Mouse (Mus musculus) C2C12 (cell line): ENCODE results near the gene Sel1l.
A peak's percentile ranks its signal among the peaks of the same experiment; 100 is the strongest.

Source experiments
- CEBPB ChIP-seq: IDR thresholded peaks from one replicate; pipeline ENCODE4 v1.6.1; 2011; ENCODE audit warnings: low read depth, mild to moderate bottlenecking, control low read depth, moderate library complexity
- CTCF ChIP-seq: IDR thresholded peaks from one replicate; pipeline ENCODE4 v1.5.1; 2011; ENCODE audit not compliant: control insufficient read depth, insufficient read depth, insufficient read length
- FOSL1 ChIP-seq: IDR thresholded peaks from one replicate; pipeline ENCODE4 v1.8.0; 2011; ENCODE audit warnings: mild to moderate bottlenecking, low read length; ENCODE audit not compliant: poor library complexity, insufficient read depth, severe bottlenecking
- MAX ChIP-seq: IDR thresholded peaks from one replicate; pipeline ENCODE4 v1.6.1; 2011; ENCODE audit warnings: mild to moderate bottlenecking, control low read depth
- MYOD1 ChIP-seq: IDR thresholded peaks from one replicate; pipeline ENCODE4 v1.6.1; 2011; ENCODE audit warnings: low read depth; ENCODE audit not compliant: control insufficient read depth, insufficient read length
- MYOG ChIP-seq: IDR thresholded peaks from one replicate; pipeline ENCODE4 v1.6.1; 2011; ENCODE audit not compliant: control insufficient read depth, insufficient read length; ENCODE audit errors: extremely low read depth
- USF1 ChIP-seq: IDR thresholded peaks from one replicate; pipeline ENCODE4 v1.6.1; 2011; ENCODE audit warnings: low read depth, mild to moderate bottlenecking, control low read depth, moderate library complexity

DNA sequence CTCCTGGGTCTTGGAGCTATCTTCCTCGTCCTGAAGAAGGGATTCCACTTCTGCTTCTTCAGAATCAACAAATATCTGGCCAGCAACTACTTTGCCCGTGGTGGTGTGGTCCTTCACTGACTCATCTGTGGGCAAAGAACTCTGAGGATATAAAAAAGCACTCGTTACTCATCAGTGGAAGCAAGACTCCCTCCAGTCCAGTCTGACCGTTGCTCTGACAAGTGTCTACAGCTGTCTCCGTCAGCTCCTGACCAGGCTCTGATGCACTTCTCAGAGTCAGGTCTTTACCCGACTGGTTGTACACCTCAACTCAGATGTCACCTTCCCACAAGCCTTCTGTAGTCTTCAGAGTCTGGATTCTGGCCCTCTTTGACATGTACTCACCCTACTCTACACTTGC lies 7.2 kb downstream of the Sel1l start:
- no peak for TF ChIP-seq CTCF
- no peak for TF ChIP-seq MAX
- TF ChIP-seq USF1: no peak
- peak; percentile 62 for TF ChIP-seq MYOD1
- no peak for TF ChIP-seq FOSL1
- no peak for TF ChIP-seq CEBPB
- no peak for TF ChIP-seq MYOG
